Mouse (Mus musculus) thymus, adult 2 months (tissue): ENCODE data around the gene Abcc3.

Experiments
- CTCF ChIP-seq: fragments of 200-500 bp; IDR thresholded peaks from 2 replicates; pipeline ENCODE4 v1.5.1; 2012; ENCODE audit warnings: mild to moderate bottlenecking, control low read depth, low read length, moderate library complexity, borderline replicate concordance; ENCODE audit not compliant: control insufficient read depth, poor library complexity, insufficient read depth; ENCODE audit errors: extremely low read depth
- POLR2A ChIP-seq: fragments of 200-500 bp; IDR thresholded peaks from 2 replicates; pipeline ENCODE4 v1.6.1; 2012; ENCODE audit warnings: mild to moderate bottlenecking, low read length, control low read depth, moderate library complexity; ENCODE audit not compliant: control insufficient read depth, poor library complexity, insufficient read depth; ENCODE audit errors: extremely low read depth

DNA sequence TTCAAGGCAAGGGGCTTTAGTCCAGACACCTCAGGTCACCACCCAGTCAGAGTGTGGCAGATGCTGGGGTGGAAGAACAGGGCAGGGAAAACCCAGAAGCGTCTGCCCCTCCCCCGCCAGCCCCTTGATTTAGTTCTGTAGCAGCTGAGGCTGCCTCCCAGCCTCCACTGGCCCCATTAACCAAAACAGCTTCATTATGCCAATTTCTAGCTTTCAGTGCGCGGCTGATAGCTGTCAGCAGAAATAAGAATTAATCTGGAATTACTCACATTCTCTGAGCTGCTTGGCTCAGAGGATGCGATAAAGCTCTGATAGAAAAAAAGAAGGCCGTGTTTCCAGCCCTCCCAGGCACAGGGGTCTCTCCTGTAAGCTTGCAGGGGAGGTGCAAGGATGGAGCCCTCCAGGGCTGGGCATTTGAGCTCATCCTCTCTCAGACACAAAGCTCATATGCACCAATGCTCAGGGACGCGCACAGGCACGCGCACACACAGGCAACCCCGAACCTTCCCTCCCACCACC lies 15.1 kb upstream of the Abcc3 start:
- no peak for TF ChIP-seq POLR2A
- TF ChIP-seq CTCF: no peak
